Mouse (Mus musculus) stomach, embryonic 16.5 days (tissue): ENCODE data around the gene Neb. TPM values are rescaled to one million over a fixed set of nuclear protein-coding genes. Genes with fewer than 3 reads are reported as not detected.

ENCODE experiments used
- ATAC-seq: fragments of 200-750 bp; cut with Nextera tagmentation; 2 replicates; pipeline ENCODE4 v1.8.0; 2017; ENCODE audit warnings: moderate number of reproducible peaks, moderate TSS enrichment; ENCODE audit not compliant: insufficient read depth, low FRiP score
- H3K27ac ChIP-seq: fragments of 300-500 bp; sonication (generic); 2 replicates; pipeline ENCODE4 v1.5.1; 2014; ENCODE audit warnings: low read length
- H3K27me3 ChIP-seq: fragments of 300-500 bp; sonication (generic); 2 replicates; pipeline ENCODE4 v1.6.1; 2014; ENCODE audit warnings: low read length, control low read depth, mixed read lengths; ENCODE audit not compliant: control insufficient read depth, insufficient read depth
- H3K36me3 ChIP-seq: fragments of 300-500 bp; sonication (generic); 2 replicates; pipeline ENCODE4 v1.6.1; 2014; ENCODE audit warnings: low read length; ENCODE audit not compliant: control insufficient read depth, insufficient read depth
- H3K4me1 ChIP-seq: fragments of 300-500 bp; sonication (generic); 2 replicates; pipeline ENCODE4 v1.6.1; 2014; ENCODE audit warnings: low read length, control low read depth, mixed read lengths; ENCODE audit not compliant: control insufficient read depth, insufficient read depth
- H3K4me2 ChIP-seq: fragments of 300-500 bp; sonication (generic); 2 replicates; pipeline ENCODE4 v1.6.1; 2014; ENCODE audit warnings: low read depth, low read length, mixed read lengths
- H3K4me3 ChIP-seq: fragments of 300-500 bp; sonication (generic); replicated peaks from 2 replicates; pipeline ENCODE4 v1.5.1; 2014; ENCODE audit warnings: mild to moderate bottlenecking, low read length
- H3K9ac ChIP-seq: fragments of 300-500 bp; sonication (generic); 2 replicates; pipeline ENCODE4 v1.6.1; 2014; ENCODE audit warnings: low read length
- H3K9me3 ChIP-seq: fragments of 300-500 bp; sonication (generic); replicated peaks from 2 replicates; pipeline ENCODE4 v1.6.1; 2016; ENCODE audit warnings: low read length, control low read depth; ENCODE audit not compliant: control insufficient read depth
- WGBS: fragments of 180-500 bp; shearing (Covaris S2); extraction: QIAGEN DNeasy Blood & Tissue Kit; methylation state at CpG from one replicate; pipeline ENCODE4 v1.1.7; 2014; 5-methylcytosine and 5-hydroxymethylcytosine counted together
- polyA plus RNA-seq: library from polyadenylated mRNA; unstranded; fragments of >200 nt; fragmentation: Nextera tagmentation; extraction: Ambion mirVana; gene quantifications from 2 replicates; pipeline ENCODE4 v1.2.1, GENCODE M21; 2015

Neb gene
- polyA plus RNA-seq, 1 experiment from 2014 or later, result 58.5 TPM

DNA sequence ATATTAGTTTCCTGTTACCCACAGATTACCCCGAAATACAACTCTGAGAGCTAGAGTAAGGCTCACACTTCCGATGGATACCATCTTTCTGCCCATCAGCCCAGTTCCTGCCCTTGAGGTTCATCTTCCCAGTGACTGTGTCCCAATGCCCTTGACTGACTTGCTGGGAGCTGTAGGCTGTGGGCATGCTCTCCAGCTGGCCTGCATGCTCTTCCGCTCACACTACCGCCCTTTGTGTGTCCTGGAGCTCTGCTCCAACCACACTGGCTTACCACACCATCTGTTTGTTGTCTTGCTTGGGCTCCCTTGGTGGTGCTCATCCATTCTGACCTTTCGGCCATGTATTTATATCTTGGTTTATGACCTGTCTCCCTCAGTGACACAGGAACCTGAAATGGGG is 10.6 kb downstream of the Neb start:
- no peak overlapping the region for H3K4me3 ChIP-seq
- no peaks in the 10 kb centered on the region for H3K27me3 ChIP-seq
- no peak for ATAC-seq
- no peak overlapping the region for H3K4me2 ChIP-seq
- H3K9ac ChIP-seq, result no peak overlapping the region
- H3K36me3 ChIP-seq, result no peaks in the 10 kb centered on the region
- no peaks in the 10 kb centered on the region for H3K9me3 ChIP-seq
- 0 out of 2 replicates have a peak, but pooled peaks cover 2% of the 10 kb centered on the region for H3K4me1 ChIP-seq
- H3K27ac ChIP-seq, result no peak overlapping the region
- WGBS, result 76% methylated on average over 5 of the region's 5 CpGs

- Histone ChIP-seq H3K9ac (no peak overlapping the region), H3K4me3 (no peak overlapping the region), H3K4me1 (0 out of 2 replicates have a peak, but pooled peaks cover 2% of the 10 kb centered on the region), H3K27me3 (no peaks in the 10 kb centered on the region), H3K36me3 (no peaks in the 10 kb centered on the region), H3K9me3 (no peaks in the 10 kb centered on the region), H3K27ac (no peak overlapping the region), H3K4me2 (no peak overlapping the region)
- ATAC-seq, result no peak
- 58% methylated on average over 13 of the region's 13 CpGs for WGBS
These were observed 11.0 kb downstream of the Neb start for GRCm38 (mm10) chr2:52367248-52367647.

DNA sequence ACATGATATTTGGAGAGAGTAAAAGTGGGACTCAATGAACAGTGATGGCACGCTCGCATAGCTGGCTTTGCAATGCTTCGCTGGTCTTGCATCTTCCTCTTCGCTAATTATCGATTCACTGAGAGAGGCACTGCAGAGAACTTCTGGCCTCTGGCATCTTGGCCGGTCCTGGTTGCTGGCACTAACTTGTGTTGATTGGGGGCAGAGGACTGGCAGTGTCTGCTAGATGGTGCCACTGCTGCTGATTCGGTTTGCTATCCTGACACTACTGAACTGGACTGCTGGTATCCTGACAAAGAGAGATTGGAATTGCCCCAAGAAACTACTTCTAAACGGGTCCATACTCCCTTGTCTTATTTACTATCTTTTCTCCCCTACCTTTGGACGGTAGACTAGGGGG is 17.2 kb downstream of the Neb start:
- Histone ChIP-seq H3K4me1 (no peaks in the 10 kb centered on the region), H3K9ac (no peak overlapping the region), H3K36me3 (no peaks in the 10 kb centered on the region), H3K27ac (no peak overlapping the region), H3K4me2 (no peak overlapping the region), H3K4me3 (no peak overlapping the region), H3K27me3 (no peaks in the 10 kb centered on the region), H3K9me3 (no peaks in the 10 kb centered on the region)
- ATAC-seq, result no peak
- WGBS, result 85% methylated on average over 9 of the region's 9 CpGs

DNA sequence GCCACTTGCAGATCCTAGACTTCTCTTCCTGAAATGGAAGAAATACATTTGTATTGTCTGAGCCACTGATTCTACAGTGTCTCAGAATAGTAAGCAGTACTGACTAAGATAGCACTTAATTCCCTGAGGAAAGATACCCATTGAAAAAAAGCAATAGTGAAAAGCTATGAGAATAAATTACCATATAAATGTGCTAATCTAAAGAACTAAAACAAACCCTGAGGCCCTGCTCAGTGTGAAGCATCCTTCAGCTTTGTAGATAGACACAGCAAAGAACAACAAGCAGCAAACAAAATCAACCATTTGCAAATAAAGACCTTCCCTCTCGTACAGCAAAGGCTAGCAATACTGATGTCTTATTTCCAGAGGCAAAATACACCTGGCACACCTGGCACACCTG is 18.6 kb downstream of the Neb start:
- H3K27me3 ChIP-seq, result no peaks in the 10 kb centered on the region
- WGBS, result 82% methylated on average over 1 of the region's 1 CpGs
- no peak overlapping the region for H3K4me3 ChIP-seq
- H3K9ac ChIP-seq, result no peak overlapping the region
- H3K4me1 ChIP-seq, result no peaks in the 10 kb centered on the region
- no peak overlapping the region for H3K27ac ChIP-seq
- H3K9me3 ChIP-seq, result no peaks in the 10 kb centered on the region
- ATAC-seq, result no peak
- no peak overlapping the region for H3K4me2 ChIP-seq
- H3K36me3 ChIP-seq, result no peaks in the 10 kb centered on the region

DNA sequence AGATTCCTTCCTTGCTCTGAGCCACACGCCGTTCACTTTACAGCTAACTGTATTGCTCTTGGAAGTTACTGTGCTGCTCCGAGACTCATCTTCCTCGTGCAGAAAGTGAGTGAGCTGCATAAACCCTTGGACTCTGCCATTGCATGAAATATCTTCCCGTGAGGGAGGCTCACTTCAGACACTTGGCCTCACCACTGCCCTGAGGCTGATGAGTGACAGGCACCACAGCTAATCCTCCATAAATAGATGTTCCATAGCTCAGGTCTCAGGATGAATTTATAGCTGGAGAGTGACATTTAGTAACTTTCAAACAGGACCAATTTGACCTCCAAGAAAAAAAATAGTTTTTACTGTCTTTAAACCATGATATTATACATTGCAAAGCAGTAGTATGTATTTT is 20.1 kb downstream of the Neb start:
- Histone ChIP-seq H3K27me3 (no peaks in the 10 kb centered on the region), H3K4me3 (no peak overlapping the region), H3K27ac (no peak overlapping the region), H3K4me2 (no peak overlapping the region), H3K9me3 (no peaks in the 10 kb centered on the region), H3K9ac (no peak overlapping the region), H3K4me1 (no peaks in the 10 kb centered on the region), H3K36me3 (no peaks in the 10 kb centered on the region)
- ATAC-seq, result no peak
- WGBS, result 79% methylated on average over 5 of the region's 5 CpGs

- Histone ChIP-seq H3K4me2 (no peak overlapping the region), H3K27ac (no peak overlapping the region), H3K9me3 (no peaks in the 10 kb centered on the region), H3K9ac (no peak overlapping the region), H3K4me3 (no peak overlapping the region), H3K36me3 (no peaks in the 10 kb centered on the region), H3K4me1 (no peaks in the 10 kb centered on the region), H3K27me3 (no peaks in the 10 kb centered on the region)
- no peak for ATAC-seq
- WGBS, result 94% methylated on average over 1 of the region's 1 CpGs
These were observed 27.2 kb downstream of the Neb start for GRCm38 (mm10) chr2:52351029-52351428.

- Histone ChIP-seq H3K27me3 (no peaks in the 10 kb centered on the region), H3K4me1 (no peaks in the 10 kb centered on the region), H3K36me3 (no peaks in the 10 kb centered on the region), H3K4me2 (no peak overlapping the region), H3K27ac (no peak overlapping the region), H3K9me3 (no peaks in the 10 kb centered on the region), H3K4me3 (no peak overlapping the region), H3K9ac (no peak overlapping the region)
- 71% methylated on average over 7 of the region's 7 CpGs for WGBS
- no peak for ATAC-seq
These were observed 37.3 kb downstream of the Neb start for GRCm38 (mm10) chr2:52340990-52341389.

DNA sequence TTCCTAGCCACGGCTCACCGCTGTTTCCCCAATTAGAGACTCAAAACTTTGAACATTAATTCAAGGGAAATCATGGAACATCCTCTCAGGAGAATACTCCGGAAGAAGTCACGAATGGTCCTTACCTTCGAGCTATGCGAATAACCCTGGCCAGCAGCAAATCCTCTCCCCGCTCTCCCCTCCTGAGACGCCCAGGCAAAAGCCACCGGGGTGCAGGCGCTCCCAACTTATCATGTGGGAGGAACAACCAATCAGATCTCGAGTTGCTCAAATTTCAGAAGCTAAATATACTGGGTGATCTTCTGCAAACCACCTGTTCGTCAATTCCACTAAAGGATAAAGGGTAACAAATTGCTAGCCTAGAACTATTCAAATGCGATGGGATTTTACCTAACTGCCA is 42.7 kb downstream of the Neb start:
- H3K9ac ChIP-seq, result no peak overlapping the region
- no peak overlapping the region for H3K4me3 ChIP-seq
- no peaks in the 10 kb centered on the region for H3K36me3 ChIP-seq
- H3K9me3 ChIP-seq, result no peaks in the 10 kb centered on the region
- 84% methylated on average over 13 of the region's 13 CpGs for WGBS
- H3K27ac ChIP-seq, result no peak overlapping the region
- no peak for ATAC-seq
- no peak overlapping the region for H3K4me2 ChIP-seq
- no peaks in the 10 kb centered on the region for H3K4me1 ChIP-seq
- H3K27me3 ChIP-seq, result no peaks in the 10 kb centered on the region

DNA sequence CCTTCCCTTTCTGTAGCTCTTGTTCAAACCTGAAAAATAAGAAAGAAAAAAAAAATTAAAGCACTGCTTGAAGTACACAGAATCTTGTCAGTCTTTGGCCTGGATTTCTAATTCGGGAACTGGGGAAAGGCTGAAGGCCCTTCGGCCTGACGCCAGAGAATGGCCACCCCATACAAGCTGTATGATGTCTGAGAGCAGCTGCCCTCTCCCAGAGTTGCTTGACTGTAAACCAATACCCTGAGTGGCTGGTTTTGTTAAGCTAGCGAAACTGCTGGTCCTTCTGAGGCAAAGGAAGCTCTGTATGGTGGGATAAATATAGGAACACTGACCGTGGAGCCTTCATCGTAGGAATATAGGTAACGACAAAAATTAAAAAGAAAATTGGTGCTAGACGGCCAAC is 43.2 kb downstream of the Neb start:
- Histone ChIP-seq H3K9me3 (no peaks in the 10 kb centered on the region), H3K27ac (no peak overlapping the region), H3K4me2 (no peak overlapping the region), H3K4me3 (no peak overlapping the region), H3K9ac (no peak overlapping the region), H3K36me3 (no peaks in the 10 kb centered on the region), H3K4me1 (no peaks in the 10 kb centered on the region), H3K27me3 (no peaks in the 10 kb centered on the region)
- 87% methylated on average over 8 of the region's 8 CpGs for WGBS
- ATAC-seq, result no peak

GRCm38 (mm10) chr2:52333535-52333934 is 44.7 kb downstream of the Neb start:
- ATAC-seq, result no peak
- WGBS, result 16% methylated on average over 2 of the region's 2 CpGs

More at GRCm38 (mm10) chr2:52333535-52333934, 44.7 kb downstream of the Neb start:
- H3K4me3 ChIP-seq, result no peak overlapping the region
- H3K4me1 ChIP-seq, result no peaks in the 10 kb centered on the region
- no peak overlapping the region for H3K9ac ChIP-seq
- H3K4me2 ChIP-seq, result no peak overlapping the region
- no peaks in the 10 kb centered on the region for H3K9me3 ChIP-seq
- no peaks in the 10 kb centered on the region for H3K36me3 ChIP-seq
- H3K27me3 ChIP-seq, result no peaks in the 10 kb centered on the region
- H3K27ac ChIP-seq, result no peak overlapping the region
